Mouse (Mus musculus) liver, adult 2 months (tissue): Measurements from ENCODE around the gene Cebpzos. TPM values are rescaled to one million over a fixed set of nuclear protein-coding genes. Genes with fewer than 3 reads are reported as not detected.

Source experiments
- DNase-seq: peaks from one replicate; pipeline ENCODE4 v3.0.0-alpha.2; 2011; ENCODE audit warnings: low read depth, low spot score; ENCODE audit errors: extremely low read depth
- H3K27ac ChIP-seq: fragments of 200-500 bp; replicated peaks from 2 replicates; pipeline ENCODE4 v1.5.1; 2012; ENCODE audit warnings: low read depth, mild to moderate bottlenecking, control low read depth, inconsistent platforms, low read length; ENCODE audit not compliant: insufficient read depth
- H3K27me3 ChIP-seq: fragments of 200-500 bp; 2 replicates; pipeline ENCODE4 v1.6.1; 2012; ENCODE audit warnings: mild to moderate bottlenecking, moderate library complexity, low read length, inconsistent platforms; ENCODE audit not compliant: control insufficient read depth, insufficient read depth
- H3K36me3 ChIP-seq: fragments of 200-500 bp; 2 replicates; pipeline ENCODE4 v1.6.1; 2012; ENCODE audit warnings: low read length, inconsistent platforms; ENCODE audit not compliant: control insufficient read depth, insufficient read depth
- H3K4me1 ChIP-seq: fragments of 200-500 bp; 2 replicates; pipeline ENCODE4 v1.6.1; 2011; ENCODE audit warnings: low read length; ENCODE audit not compliant: control insufficient read depth, insufficient read depth
- H3K4me3 ChIP-seq: fragments of 200-500 bp; 2 replicates; pipeline ENCODE4 v1.5.1; 2011; ENCODE audit warnings: low read depth, mild to moderate bottlenecking, control low read depth, low read length, moderate library complexity; ENCODE audit not compliant: insufficient read depth
- H3K79me2 ChIP-seq: fragments of 200-500 bp; 2 replicates; pipeline ENCODE4 v1.6.1; 2012; ENCODE audit warnings: inconsistent platforms, mild to moderate bottlenecking, low read length, moderate library complexity; ENCODE audit not compliant: control insufficient read depth, insufficient read depth
- H3K9ac ChIP-seq: fragments of 200-500 bp; 2 replicates; pipeline ENCODE4 v1.6.1; 2012; ENCODE audit warnings: low read depth, mild to moderate bottlenecking, control low read depth, inconsistent platforms, low read length
- CTCF ChIP-seq: fragments of 200-500 bp; IDR thresholded peaks from 2 replicates; pipeline ENCODE4 v1.5.1; 2011; ENCODE audit warnings: low read depth, low read length, control low read depth
- POLR2A ChIP-seq: fragments of 200-500 bp; IDR thresholded peaks from 2 replicates; pipeline ENCODE4 v1.6.1; 2011; ENCODE audit warnings: low read length, control low read depth; ENCODE audit not compliant: insufficient read depth; ENCODE audit errors: extremely low read depth
- WGBS: fragments of 180-500 bp; shearing (Covaris S2); methylation state at CpG from one replicate; pipeline ENCODE4 v1.1.7; 2018; 5-methylcytosine and 5-hydroxymethylcytosine counted together
- polyA plus RNA-seq: library from polyadenylated mRNA; depleted of rRNA; stranded (reverse); fragments of >200 nt; gene quantifications from 2 replicates; pipeline ENCODE4 v1.2.3, GENCODE M21; 2012
- total RNA-seq: library from RNA; depleted of rRNA; stranded (reverse); fragments of >200 nt; gene quantifications from 2 replicates; pipeline ENCODE4 v1.2.3, GENCODE M21; 2014

The Cebpzos gene
- total and polyA plus RNA-seq, 2 experiments = 9.6 to 29.2 TPM

DNA sequence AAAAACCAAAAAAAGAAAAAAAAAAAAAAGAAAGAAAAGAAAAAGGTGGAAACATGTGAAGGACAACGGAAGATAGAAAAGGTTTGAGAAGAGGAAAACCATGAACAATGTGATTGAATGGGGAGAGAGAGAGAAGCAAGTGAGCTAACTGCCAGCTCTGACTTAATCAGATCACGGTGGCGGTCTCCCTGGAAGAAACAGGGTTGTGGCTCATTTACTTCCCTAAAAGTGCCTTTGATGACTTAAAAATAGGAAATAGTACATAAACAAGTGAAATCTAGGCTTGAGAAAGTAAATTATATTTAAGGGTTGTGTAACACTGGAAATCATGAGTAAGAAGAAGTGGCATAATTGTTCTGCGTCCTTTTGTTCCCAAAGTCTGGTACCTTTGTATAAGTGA is 22.6 kb downstream of the Cebpzos start:
- Histone ChIP-seq H3K36me3 (peaks cover 14% of the 10 kb centered on the region), H3K4me3 (no peak overlapping the region), H3K27ac (no peak overlapping the region), H3K9ac (no peak overlapping the region), H3K27me3 (no peaks in the 10 kb centered on the region), H3K4me1 (peaks cover 2% of the 10 kb centered on the region), H3K79me2 (peaks cover 9% of the 10 kb centered on the region; the same call in 1 of the 2 replicates)
- no peak for DNase-seq
- 92% methylated on average over 4 of the region's 4 CpGs for WGBS
- TF ChIP-seq POLR2A (no peak), CTCF (no peak)

GRCm38 (mm10) chr17:78942579-78942978 is 26.3 kb downstream of the Cebpzos start:
- H3K27ac ChIP-seq = no peak overlapping the region
- DNase-seq = no peak
- no peak overlapping the region for H3K9ac ChIP-seq
- peaks cover 5% of the 10 kb centered on the region for H3K36me3 ChIP-seq
- H3K4me1 ChIP-seq = no peaks in the 10 kb centered on the region
- H3K79me2 ChIP-seq = no peaks in the 10 kb centered on the region
- no peak overlapping the region for H3K4me3 ChIP-seq
- no peak for TF ChIP-seq CTCF
- no peak for TF ChIP-seq POLR2A
- 78% methylated on average over 11 of the region's 11 CpGs for WGBS
- H3K27me3 ChIP-seq = no peaks in the 10 kb centered on the region

DNA sequence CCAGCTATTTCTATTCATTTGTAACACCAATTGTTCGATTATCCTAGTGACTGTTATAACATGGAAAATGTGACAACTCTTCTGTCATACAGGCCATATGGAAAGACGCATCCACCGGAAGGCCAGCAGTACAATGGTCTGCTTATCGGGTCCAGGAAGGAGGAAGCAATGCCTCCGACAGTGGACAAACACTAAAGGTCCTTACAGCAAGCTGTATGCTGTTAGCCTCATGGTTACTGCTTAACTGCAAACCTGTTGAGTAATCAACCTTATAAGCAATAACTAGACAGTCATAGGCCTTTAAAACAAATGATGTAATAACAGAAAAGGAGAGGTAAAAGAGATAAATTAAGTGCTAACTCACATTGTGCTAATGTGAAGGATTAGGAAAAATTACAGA is 34.9 kb downstream of the Cebpzos start:
- Histone ChIP-seq H3K79me2 (no peaks in the 10 kb centered on the region), H3K27ac (no peak overlapping the region), H3K4me3 (no peak overlapping the region), H3K36me3 (peaks cover 71% of the 10 kb centered on the region), H3K4me1 (no peaks in the 10 kb centered on the region), H3K27me3 (no peaks in the 10 kb centered on the region), H3K9ac (no peak overlapping the region)
- 72% methylated on average over 5 of the region's 5 CpGs for WGBS
- TF ChIP-seq POLR2A = no peak
- TF ChIP-seq CTCF = no peak
- no peak for DNase-seq

DNA sequence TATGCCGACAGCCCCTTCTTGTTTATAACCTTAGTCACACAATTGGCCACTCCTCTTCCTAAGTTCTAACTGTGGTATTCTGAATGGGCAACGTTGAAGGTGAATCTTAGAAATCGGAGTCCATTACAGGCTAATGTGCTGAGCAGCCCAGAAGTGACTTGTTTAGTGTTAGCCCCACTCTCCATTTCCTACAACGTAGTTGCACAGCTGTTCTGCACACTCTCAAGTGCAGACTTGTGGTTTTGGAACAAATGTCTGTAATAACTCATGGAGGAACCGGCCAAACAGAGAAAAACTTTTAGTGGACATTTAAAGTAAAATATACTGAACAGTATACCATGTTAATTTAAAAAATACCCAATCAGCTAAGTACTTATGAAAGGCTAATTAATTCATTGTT is 35.8 kb downstream of the Cebpzos start:
- peaks cover 73% of the 10 kb centered on the region for H3K36me3 ChIP-seq
- H3K27me3 ChIP-seq = no peaks in the 10 kb centered on the region
- DNase-seq = no peak
- 90% methylated on average over 5 of the region's 5 CpGs for WGBS
- H3K27ac ChIP-seq = no peak overlapping the region
- H3K4me3 ChIP-seq = no peak overlapping the region
- TF ChIP-seq CTCF = no peak
- H3K79me2 ChIP-seq = no peaks in the 10 kb centered on the region
- no peak overlapping the region for H3K9ac ChIP-seq
- H3K4me1 ChIP-seq = no peaks in the 10 kb centered on the region

GRCm38 (mm10) chr17:78953240-78953639 is 36.9 kb downstream of the Cebpzos start:
- no peak overlapping the region for H3K9ac ChIP-seq
- no peak for TF ChIP-seq CTCF
- no peak for TF ChIP-seq POLR2A
- peaks cover 81% of the 10 kb centered on the region for H3K36me3 ChIP-seq
- H3K4me1 ChIP-seq = no peaks in the 10 kb centered on the region
- no peak overlapping the region for H3K4me3 ChIP-seq
- 73% methylated on average over 8 of the region's 8 CpGs for WGBS
- H3K27ac ChIP-seq = no peak overlapping the region
- H3K27me3 ChIP-seq = no peaks in the 10 kb centered on the region
- no peak for DNase-seq
- no peaks in the 10 kb centered on the region for H3K79me2 ChIP-seq

GRCm38 (mm10) chr17:78959473-78959872 is 43.2 kb downstream of the Cebpzos start:
- H3K4me3 ChIP-seq = no peak overlapping the region
- H3K36me3 ChIP-seq = peaks cover 78% of the 10 kb centered on the region
- no peak for DNase-seq
- H3K9ac ChIP-seq = no peak overlapping the region
- no peak for TF ChIP-seq CTCF
- no peak for TF ChIP-seq POLR2A
- 83% methylated on average over 6 of the region's 6 CpGs for WGBS
- no peaks in the 10 kb centered on the region for H3K27me3 ChIP-seq
- H3K79me2 ChIP-seq = no peaks in the 10 kb centered on the region
- no peak overlapping the region for H3K27ac ChIP-seq
- H3K4me1 ChIP-seq = no peaks in the 10 kb centered on the region
